Mouse (Mus musculus) MEL (cell line): Measurements from ENCODE around the gene Ambra1. TPM values are rescaled to one million over a fixed set of nuclear protein-coding genes. Genes with fewer than 3 reads are reported as not detected.
A peak's percentile ranks its signal among the peaks of the same experiment; 100 is the strongest.

Experiments used
- DNase-seq: peaks from one replicate; pipeline ENCODE4 v3.0.0; 2011; ENCODE audit warnings: low read depth, low spot score
- H3K27ac ChIP-seq: 2 replicates; pipeline ENCODE4 v1.5.1; 2012; ENCODE audit warnings: low read depth, mild to moderate bottlenecking, control low read depth, low read length, moderate library complexity; ENCODE audit not compliant: control insufficient read depth
- H3K27me3 ChIP-seq, 2 experiments: fragments of 150-350 bp in 1 of 2; sonication (generic) in 1 of 2; 2 replicates each; pipeline ENCODE4 v1.6.1; 2012; ENCODE audit warnings: low read length in 2 of 2, mild to moderate bottlenecking in 2 of 2, improper control_type of control experiment in 1 of 2, moderate library complexity in 1 of 2; ENCODE audit not compliant: insufficient read depth in 2 of 2, control insufficient read depth in 1 of 2
- H3K36me3 ChIP-seq, 2 experiments: 2 replicates each; pipeline ENCODE4 v1.6.1; 2012 to 2014; ENCODE audit warnings: low read length in 2 of 2, improper control_type of control experiment in 1 of 2, inconsistent platforms in 1 of 2, mild to moderate bottlenecking in 1 of 2; ENCODE audit not compliant: insufficient read depth in 2 of 2, control insufficient read depth in 1 of 2
- H3K4me1 ChIP-seq, 2 experiments: fragments of 150-350 bp in 1 of 2; sonication (generic) in 1 of 2; 2 replicates each; pipeline ENCODE4 v1.6.1; 2012; ENCODE audit warnings: low read length in 2 of 2, improper control_type of control experiment in 1 of 2, mild to moderate bottlenecking in 1 of 2; ENCODE audit not compliant: insufficient read depth in 2 of 2, control insufficient read depth in 1 of 2
- H3K4me3 ChIP-seq, 2 experiments: fragments of 150-350 bp in 1 of 2; sonication (generic) in 1 of 2; 2 replicates each; pipeline ENCODE4 v1.5.1; 2012; ENCODE audit warnings: low read depth in 2 of 2, low read length in 2 of 2, mild to moderate bottlenecking in 2 of 2, moderate library complexity in 2 of 2, control low read depth in 1 of 2, improper control_type of control experiment in 1 of 2; ENCODE audit not compliant: control insufficient read depth in 1 of 2, insufficient read depth in 1 of 2
- H3K79me2 ChIP-seq: 2 replicates; pipeline ENCODE4 v1.6.1; 2012; ENCODE audit warnings: mild to moderate bottlenecking, low read length, moderate library complexity; ENCODE audit not compliant: control insufficient read depth, poor library complexity, insufficient read depth
- H3K9ac ChIP-seq: 2 replicates; pipeline ENCODE4 v1.6.1; 2012; ENCODE audit warnings: low read depth, mild to moderate bottlenecking, control low read depth, low read length, moderate library complexity; ENCODE audit not compliant: control insufficient read depth, poor library complexity, severe bottlenecking
- H3K9me3 ChIP-seq: fragments of 150-350 bp; sonication (generic); replicated peaks from 2 replicates; pipeline ENCODE4 v1.6.1; 2012; ENCODE audit warnings: mild to moderate bottlenecking, low read length, improper control_type of control experiment, moderate library complexity; ENCODE audit not compliant: insufficient read depth
- BHLHE40 ChIP-seq: IDR thresholded peaks from 2 replicates; pipeline ENCODE4 v1.6.1; 2012; ENCODE audit warnings: low read depth, mild to moderate bottlenecking, inconsistent platforms, low read length, improper control_type of control experiment, borderline replicate concordance
- CHD1 ChIP-seq: IDR thresholded peaks from 2 replicates; pipeline ENCODE4 v1.6.1; 2012; ENCODE audit warnings: low read depth, mild to moderate bottlenecking, inconsistent platforms, low read length, improper control_type of control experiment
- ELF1 ChIP-seq: IDR thresholded peaks from 2 replicates; pipeline ENCODE4 v1.6.1; 2014; ENCODE audit warnings: low read depth, mild to moderate bottlenecking, inconsistent platforms, low read length, improper control_type of control experiment, moderate library complexity
- EP300 ChIP-seq, 2 experiments: IDR thresholded peaks; 2 replicates each; pipeline ENCODE4 v1.6.1; 2011; ENCODE audit warnings: improper control_type of control experiment in 2 of 2, low read length in 2 of 2, low read depth in 1 of 2, mild to moderate bottlenecking in 1 of 2
- ETS1 ChIP-seq: IDR thresholded peaks from 2 replicates; pipeline ENCODE4 v1.6.1; 2012; ENCODE audit warnings: low read depth, mild to moderate bottlenecking, inconsistent platforms, low read length, improper control_type of control experiment, moderate library complexity
- GATA1 ChIP-seq: IDR thresholded peaks from 2 replicates; pipeline ENCODE4 v1.6.1; 2011; ENCODE audit warnings: low read depth, low read length, improper control_type of control experiment
- JUND ChIP-seq: IDR thresholded peaks from 2 replicates; pipeline ENCODE4 v1.6.1; 2011; ENCODE audit warnings: low read depth, mild to moderate bottlenecking, improper control_type of control experiment, low read length
- MAFK ChIP-seq: IDR thresholded peaks from 2 replicates; pipeline ENCODE4 v1.6.1; 2011; ENCODE audit warnings: low read depth, mild to moderate bottlenecking, low read length, improper control_type of control experiment, borderline replicate concordance
- MAX ChIP-seq: IDR thresholded peaks from 2 replicates; pipeline ENCODE4 v1.6.1; 2011; ENCODE audit warnings: low read length, improper control_type of control experiment
- MAZ ChIP-seq: IDR thresholded peaks from 2 replicates; pipeline ENCODE4 v1.6.1; 2012; ENCODE audit warnings: low read depth, mild to moderate bottlenecking, inconsistent platforms, low read length, improper control_type of control experiment
- MEF2A ChIP-seq: IDR thresholded peaks from 2 replicates; pipeline ENCODE4 v1.6.1; 2014; ENCODE audit warnings: low read depth, mild to moderate bottlenecking, inconsistent platforms, low read length, improper control_type of control experiment; ENCODE audit not compliant: poor library complexity, insufficient replicate concordance, severe bottlenecking; ENCODE audit errors: extremely low read depth
- MXI1 ChIP-seq: IDR thresholded peaks from 2 replicates; pipeline ENCODE4 v1.6.1; 2011; ENCODE audit warnings: mild to moderate bottlenecking, low read depth, low read length, improper control_type of control experiment
- MYB ChIP-seq: IDR thresholded peaks from 2 replicates; pipeline ENCODE4 v1.6.1; 2011; ENCODE audit warnings: mild to moderate bottlenecking, low read depth, low read length, improper control_type of control experiment
- MYC ChIP-seq: IDR thresholded peaks from 2 replicates; pipeline ENCODE4 v1.6.1; 2011; ENCODE audit warnings: low read depth, mild to moderate bottlenecking, low read length, improper control_type of control experiment, moderate library complexity
- NELFE ChIP-seq: IDR thresholded peaks from 2 replicates; pipeline ENCODE4 v1.6.1; 2011; ENCODE audit warnings: low read depth, low read length, improper control_type of control experiment
- NRF1 ChIP-seq: IDR thresholded peaks from 2 replicates; pipeline ENCODE4 v1.6.1; 2014; ENCODE audit warnings: low read depth, mild to moderate bottlenecking, inconsistent platforms, low read length, improper control_type of control experiment, moderate library complexity; ENCODE audit not compliant: poor library complexity, insufficient read depth, severe bottlenecking
- POLR2A ChIP-seq, 2 experiments: IDR thresholded peaks; 2 replicates each; pipeline ENCODE4 v1.6.1; 2011 to 2012; ENCODE audit warnings: low read length in 2 of 2, mild to moderate bottlenecking in 2 of 2, control low read depth in 1 of 2, improper control_type of control experiment in 1 of 2, low read depth in 1 of 2, moderate library complexity in 1 of 2; ENCODE audit not compliant: control insufficient read depth in 1 of 2, insufficient read depth in 1 of 2, poor library complexity in 1 of 2
- POLR2AphosphoS2 ChIP-seq: IDR thresholded peaks from 2 replicates; pipeline ENCODE4 v1.6.1; 2011; ENCODE audit warnings: low read length, improper control_type of control experiment
- POLR2AphosphoS5 ChIP-seq: IDR thresholded peaks from 2 replicates; pipeline ENCODE4 v1.6.1; 2012; ENCODE audit warnings: low read depth, borderline replicate concordance, mild to moderate bottlenecking, inconsistent platforms, low read length, moderate library complexity, mixed read lengths
- RAD21 ChIP-seq: IDR thresholded peaks from 2 replicates; pipeline ENCODE4 v1.6.1; 2011; ENCODE audit warnings: mild to moderate bottlenecking, low read depth, low read length, improper control_type of control experiment
- RCOR1 ChIP-seq: IDR thresholded peaks from 2 replicates; pipeline ENCODE4 v1.6.1; 2012; ENCODE audit warnings: low read depth, mild to moderate bottlenecking, inconsistent platforms, low read length, improper control_type of control experiment
- SIN3A ChIP-seq: IDR thresholded peaks from 2 replicates; pipeline ENCODE4 v1.6.1; 2012; ENCODE audit warnings: low read length, improper control_type of control experiment, inconsistent platforms
- SMC3 ChIP-seq: IDR thresholded peaks from 2 replicates; pipeline ENCODE4 v1.6.1; 2011; ENCODE audit warnings: low read depth, low read length, improper control_type of control experiment
- TAL1 ChIP-seq: IDR thresholded peaks from 2 replicates; pipeline ENCODE4 v1.6.1; 2012; ENCODE audit warnings: mild to moderate bottlenecking, inconsistent platforms, low read length, moderate library complexity, mixed read lengths
- TCF12 ChIP-seq: IDR thresholded peaks from 2 replicates; pipeline ENCODE4 v1.6.1; 2014; ENCODE audit warnings: low read depth, mild to moderate bottlenecking, inconsistent platforms, low read length, improper control_type of control experiment, moderate library complexity
- USF2 ChIP-seq, 2 experiments: IDR thresholded peaks; 2 replicates each; pipeline ENCODE4 v1.6.1; 2011 to 2012; ENCODE audit warnings: improper control_type of control experiment in 2 of 2, low read length in 2 of 2, borderline replicate concordance in 1 of 2, inconsistent platforms in 1 of 2, low read depth in 1 of 2, mild to moderate bottlenecking in 1 of 2; ENCODE audit not compliant: insufficient read depth in 1 of 2
- ZC3H11A ChIP-seq: IDR thresholded peaks from 2 replicates; pipeline ENCODE4 v1.6.1; 2012; ENCODE audit warnings: low read depth, mild to moderate bottlenecking, inconsistent platforms, low read length, improper control_type of control experiment
- ZKSCAN1 ChIP-seq: IDR thresholded peaks from 2 replicates; pipeline ENCODE4 v1.6.1; 2012; ENCODE audit warnings: low read depth, mild to moderate bottlenecking, inconsistent platforms, low read length, improper control_type of control experiment, moderate library complexity
- ZMIZ1 ChIP-seq: IDR thresholded peaks from 2 replicates; pipeline ENCODE4 v1.6.1; 2012; ENCODE audit warnings: low read depth, mild to moderate bottlenecking, inconsistent platforms, low read length, improper control_type of control experiment, moderate library complexity
- ZNF384 ChIP-seq: IDR thresholded peaks from 2 replicates; pipeline ENCODE4 v1.6.1; 2012; ENCODE audit warnings: low read depth, mild to moderate bottlenecking, inconsistent platforms, low read length, improper control_type of control experiment
- polyA plus RNA-seq, 2 experiments: library from polyadenylated mRNA; stranded (reverse) in 1 of 2; unstranded in 1 of 2; fragments of >175 nt in 1 of 2; fragments of >200 nt in 1 of 2; gene quantifications; 2 replicates each; pipeline versions ENCODE4 v1.2.1 to v1.2.4; 2012; ENCODE audit warnings: low replicate concordance in 2 of 2, low read depth in 1 of 2; ENCODE audit not compliant: insufficient read length in 2 of 2, insufficient read depth in 1 of 2, missing spikeins in 1 of 2
- total RNA-seq: library from RNA; depleted of rRNA; stranded (reverse); fragments of 300-350 nt; gene quantifications from 2 replicates; pipeline ENCODE4 v1.2.3, GENCODE M21; 2012

Ambra1 gene
- total and polyA plus RNA-seq, 3 experiments: 14.6 to 24.7 TPM; not detected in 1

DNA sequence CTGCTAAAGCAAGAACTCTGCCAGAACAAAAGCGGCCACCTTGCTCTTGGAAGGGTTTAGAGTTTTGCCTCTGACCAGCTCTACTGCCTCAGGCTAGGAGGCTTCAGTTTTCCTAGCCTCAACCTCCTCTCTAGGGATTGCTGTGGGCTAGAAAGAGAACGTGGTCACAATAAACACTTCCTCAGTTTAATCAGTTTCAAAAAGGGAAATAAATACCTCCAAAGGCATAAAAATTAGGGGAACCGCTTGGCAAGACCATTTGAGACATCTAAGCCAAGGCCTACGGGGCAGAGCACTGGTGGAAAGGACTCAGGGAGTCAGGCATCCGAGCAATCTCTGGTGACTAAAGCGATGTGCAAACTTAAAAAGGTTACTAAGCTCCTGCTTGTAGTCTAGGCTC, 225.9 kb downstream of the Ambra1 start:
- peak overlapping the region; percentile 65 for H3K27ac ChIP-seq
- TF ChIP-seq EP300 (IDR thresholded peaks at IDR 0.05; ENCODE audit: low read depth in 1 of 2, low read length in 2 of 2): no peak
- TF ChIP-seq ETS1: no peak
- TF ChIP-seq MXI1: 0 out of 2 replicates have a peak, but pooled peaks have one; percentile 29
- no peak for TF ChIP-seq ELF1
- TF ChIP-seq MAZ: no peak
- TF ChIP-seq USF2 (IDR thresholded peaks at IDR 0.05; ENCODE audit: borderline replicate concordance in 1 of 2, insufficient read depth in 1 of 2, low read depth in 1 of 2, low read length in 2 of 2): no peak
- TF ChIP-seq MYB: no peak
- no peak for TF ChIP-seq CHD1
- no peak for TF ChIP-seq NELFE
- TF ChIP-seq ZMIZ1: no peak
- no peak for TF ChIP-seq BHLHE40
- TF ChIP-seq MAX: 0 out of 2 replicates have a peak, but pooled peaks have one; percentile 25
- TF ChIP-seq SMC3: no peak
- no peak for TF ChIP-seq ZC3H11A
- TF ChIP-seq SIN3A: no peak
- TF ChIP-seq POLR2A (IDR thresholded peaks at IDR 0.05; ENCODE audit: control insufficient read depth in 1 of 2, insufficient read depth in 1 of 2, low read depth in 1 of 2, low read length in 2 of 2, poor library complexity in 1 of 2): no peak
- H3K4me3 ChIP-seq: no peak overlapping the region
- H3K9me3 ChIP-seq: no peaks in the 10 kb centered on the region
- no peaks in the 10 kb centered on the region for H3K27me3 ChIP-seq
- peaks cover 0 to 29% of the 10 kb centered on the region in 2 experiments; a peak in 3 of 4 replicates for H3K36me3 ChIP-seq
- H3K9ac ChIP-seq: peak overlapping the region; percentile 1; the same call in 1 of the 2 replicates
- peaks cover 10 to 41% of the 10 kb centered on the region in 2 experiments for H3K4me1 ChIP-seq
- DNase-seq: peak; percentile 58
- peaks cover 35% of the 10 kb centered on the region for H3K79me2 ChIP-seq

DNA sequence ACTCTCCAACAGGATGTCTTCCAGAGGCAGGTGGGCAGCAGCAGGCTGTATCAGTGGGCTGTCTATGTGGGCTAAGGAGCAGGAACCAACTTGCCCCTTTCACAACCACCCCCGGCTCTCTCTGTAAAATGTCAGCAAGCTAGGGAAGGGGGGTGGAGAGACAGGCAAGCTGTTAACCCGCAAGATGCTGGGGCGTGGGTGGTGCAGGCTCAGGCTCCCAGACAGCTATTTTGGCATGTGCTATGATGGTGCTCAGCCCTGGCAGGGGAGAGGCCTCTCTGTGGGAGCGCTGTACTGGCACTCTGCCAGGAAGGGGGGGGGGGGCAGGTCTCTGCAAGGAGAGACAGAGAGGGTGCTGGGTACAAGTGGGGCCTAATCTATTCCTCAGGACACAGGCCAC, 227.2 kb downstream of the Ambra1 start:
- H3K36me3 ChIP-seq: peaks cover 0 to 37% of the 10 kb centered on the region in 2 experiments; a peak in 3 of 4 replicates
- H3K79me2 ChIP-seq: peaks cover 42% of the 10 kb centered on the region
- peak; percentile 88 for DNase-seq
- H3K4me3 ChIP-seq: peak overlapping the region; percentile 29 to 37; a peak in 3 of 4 replicates
- peak overlapping the region; percentile 94 for H3K27ac ChIP-seq
- peak overlapping the region; percentile 61 for H3K9ac ChIP-seq
- H3K9me3 ChIP-seq: no peaks in the 10 kb centered on the region
- H3K4me1 ChIP-seq: peaks cover 9 to 38% of the 10 kb centered on the region in 2 experiments
- H3K27me3 ChIP-seq: no peaks in the 10 kb centered on the region
- TF ChIP-seq RCOR1: no peak
- no peak for TF ChIP-seq NRF1
- peak; percentile 82 for TF ChIP-seq MAZ
- no peak for TF ChIP-seq POLR2AphosphoS2
- no peak for TF ChIP-seq TAL1
- no peak for TF ChIP-seq JUND
- TF ChIP-seq BHLHE40: no peak
- TF ChIP-seq MAFK: no peak
- 0 out of 2 replicates have a peak, but pooled peaks have one; percentile 14 for TF ChIP-seq TCF12
- TF ChIP-seq ZNF384: no peak
- TF ChIP-seq SMC3: no peak
- TF ChIP-seq POLR2AphosphoS5: no peak
- TF ChIP-seq RAD21: no peak
- TF ChIP-seq ZC3H11A: no peak
- TF ChIP-seq MEF2A: no peak
- TF ChIP-seq USF2 (IDR thresholded peaks at IDR 0.05; ENCODE audit: borderline replicate concordance in 1 of 2, insufficient read depth in 1 of 2, low read depth in 1 of 2, low read length in 2 of 2): no peak
- TF ChIP-seq MYC: no peak
- TF ChIP-seq ZKSCAN1: no peak
- peak; percentile 74 for TF ChIP-seq SIN3A
- no peak; a peak in 1 of 4 replicates for TF ChIP-seq POLR2A (IDR thresholded peaks at IDR 0.05; ENCODE audit: control insufficient read depth in 1 of 2, insufficient read depth in 1 of 2, low read depth in 1 of 2, low read length in 2 of 2, poor library complexity in 1 of 2)
- TF ChIP-seq CHD1: no peak
- no peak for TF ChIP-seq GATA1
